Mouse (Mus musculus): ENCODE results near the gene Prr5.

- no peak for TF ChIP-seq POLR2A (IDR thresholded peaks at IDR 0.05; ENCODE audit: insufficient read depth, low read depth, low read length)
- TF ChIP-seq CTCF (IDR thresholded peaks at IDR 0.05): no peak
- no peak for TF ChIP-seq EP300 (IDR thresholded peaks at IDR 0.05; ENCODE audit: insufficient read depth, low read depth, low read length)
These were observed 22.1 kb downstream of the Prr5 start for GRCm38 (mm10) chr15:84691513-84691912.
